Mouse (Mus musculus) G1E (cell line): ENCODE measurements around the gene Tuba1b.

ENCODE experiments used
- CTCF ChIP-seq: IDR thresholded peaks from 2 replicates; pipeline ENCODE4 v1.5.1; 2012; ENCODE audit warnings: low read depth, low read length, inconsistent platforms, mixed read lengths
- GATA1 ChIP-seq: IDR thresholded peaks from 2 replicates; pipeline ENCODE4 v1.6.1; 2012; ENCODE audit warnings: borderline replicate concordance, low read length, inconsistent platforms, mixed read lengths
- GATA2 ChIP-seq: IDR thresholded peaks from 2 replicates; pipeline ENCODE4 v1.6.1; 2012; ENCODE audit warnings: low read depth, low read length, inconsistent platforms, borderline replicate concordance
- POLR2AphosphoS5 ChIP-seq: IDR thresholded peaks from 2 replicates; pipeline ENCODE4 v1.6.1; 2012; ENCODE audit warnings: low read depth, low read length, inconsistent platforms; ENCODE audit not compliant: insufficient replicate concordance

DNA sequence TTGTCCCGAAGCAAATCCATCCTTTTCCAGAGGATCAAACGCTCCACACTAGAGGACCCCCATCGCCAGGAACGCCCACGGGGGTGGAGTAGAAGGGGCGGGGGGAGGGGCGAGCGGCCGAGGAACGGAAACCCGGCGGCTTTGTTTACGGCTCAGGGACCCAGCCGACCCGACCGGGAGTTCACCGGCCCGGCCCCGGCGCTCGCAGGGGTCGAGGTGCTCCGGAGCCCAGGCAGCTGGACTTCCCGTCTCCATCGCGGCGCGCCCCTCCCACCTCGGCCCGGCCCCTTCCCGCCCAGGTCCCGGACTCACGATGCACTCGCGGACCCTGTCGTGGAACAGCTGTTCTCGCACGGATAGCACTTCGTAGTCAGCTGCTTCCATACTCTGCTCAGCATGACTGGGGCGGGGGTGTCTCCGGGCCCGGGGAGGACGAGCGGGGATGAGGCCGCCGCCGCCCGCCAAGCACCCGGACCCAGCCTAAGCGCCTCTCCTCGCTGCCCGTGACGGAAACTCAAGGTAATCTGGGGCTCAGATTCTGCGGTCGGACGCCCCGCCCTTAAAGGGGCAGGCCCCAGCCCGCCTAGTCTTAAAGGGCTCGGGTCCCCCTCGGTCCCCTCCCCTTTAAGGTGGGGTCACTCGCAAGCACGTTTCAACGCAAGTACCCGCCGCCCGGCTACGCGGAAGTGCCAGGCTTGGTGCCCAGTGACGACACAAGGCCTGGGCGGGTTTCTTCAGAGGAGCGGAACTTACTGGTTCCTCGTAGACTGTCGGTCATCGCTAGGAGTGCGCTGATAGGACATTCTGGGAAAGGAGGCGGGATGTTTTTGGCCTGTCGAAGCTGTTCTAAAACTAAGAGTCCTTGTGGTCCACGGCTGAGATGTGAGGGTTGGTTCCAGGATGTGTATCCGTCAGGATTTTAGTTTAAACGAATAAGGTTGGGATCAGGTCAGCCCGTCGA lies 16.5 kb downstream of the Tuba1b start, which contains the start of gene Lmbr1l:
- TF ChIP-seq CTCF (no peak), POLR2AphosphoS5 (no peak), GATA2 (no peak), GATA1 (no peak)
